Mouse (Mus musculus) liver, embryonic 13.5 days (tissue): ENCODE measurements at regions not wholly inside any gene's neighbourhood (a gene's known extent, or its start where the extent isn't known, plus 50 kb on each side); places are given as distances from the start of the nearest gene placed in this dataset.
A peak's percentile ranks its signal among the peaks of the same experiment; 100 is the strongest.

Experiments
- ATAC-seq: fragments of 200-750 bp; cut with Nextera tagmentation; 2 replicates; pipeline ENCODE4 v1.8.0; 2017; ENCODE audit warnings: low read depth, mild to moderate bottlenecking, moderate number of reproducible peaks, moderate library complexity
- DNase-seq: peaks from one replicate; pipeline ENCODE4 v3.0.0; 2022
- H3K27ac ChIP-seq: fragments of 300-500 bp; sonication (generic); 2 replicates; pipeline ENCODE4 v1.5.1; 2015; ENCODE audit warnings: moderate library complexity, mild to moderate bottlenecking, inconsistent platforms
- H3K27me3 ChIP-seq: fragments of 300-500 bp; sonication (generic); 2 replicates; pipeline ENCODE4 v1.6.1; 2015; ENCODE audit warnings: mild to moderate bottlenecking, inconsistent platforms
- H3K36me3 ChIP-seq: fragments of 300-500 bp; sonication (generic); 2 replicates; pipeline ENCODE4 v1.6.1; 2015; ENCODE audit warnings: mild to moderate bottlenecking, inconsistent platforms
- H3K4me1 ChIP-seq: fragments of 300-500 bp; sonication (generic); replicated peaks from 2 replicates; pipeline ENCODE4 v1.6.1; 2015; ENCODE audit warnings: inconsistent platforms
- H3K4me2 ChIP-seq: fragments of 300-500 bp; sonication (generic); 2 replicates; pipeline ENCODE4 v1.6.1; 2015; ENCODE audit warnings: inconsistent platforms, mild to moderate bottlenecking, moderate library complexity
- H3K4me3 ChIP-seq: fragments of 300-500 bp; sonication (generic); replicated peaks from 2 replicates; pipeline ENCODE4 v1.5.1; 2015; ENCODE audit warnings: mild to moderate bottlenecking, inconsistent platforms
- H3K9ac ChIP-seq: fragments of 300-500 bp; sonication (generic); 2 replicates; pipeline ENCODE4 v1.6.1; 2015; ENCODE audit warnings: mild to moderate bottlenecking, inconsistent platforms
- H3K9me3 ChIP-seq: fragments of 300-500 bp; sonication (generic); replicated peaks from 2 replicates; pipeline ENCODE4 v1.6.1; 2016; ENCODE audit warnings: inconsistent platforms
- WGBS: fragments of 180-500 bp; shearing (Covaris S2); methylation state at CpG from one replicate; pipeline ENCODE4 v1.1.7; 2015; ENCODE audit not compliant: insufficient replicate concordance; 5-methylcytosine and 5-hydroxymethylcytosine counted together

DNA sequence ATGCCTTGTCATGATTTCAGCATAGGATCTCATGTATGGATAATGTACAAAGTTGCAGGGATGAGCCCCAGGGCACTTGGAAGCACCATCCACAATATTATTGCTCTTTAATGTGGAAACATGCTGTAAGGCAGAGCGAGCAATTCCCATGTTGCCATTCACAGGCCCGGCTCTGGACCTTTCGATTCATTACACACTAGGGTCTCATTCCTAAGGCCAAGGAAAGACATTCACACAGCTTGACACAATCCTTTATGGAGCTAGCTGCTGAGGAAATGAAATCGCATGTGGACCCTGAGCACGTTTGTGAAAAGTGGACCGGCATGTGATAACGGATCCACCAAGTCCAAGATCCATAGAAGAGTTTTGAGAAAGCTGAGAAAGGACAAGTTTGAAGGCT, 105.2 kb downstream of the Elovl4 start:
- no peak overlapping the region for H3K9ac ChIP-seq
- no peak overlapping the region for H3K27ac ChIP-seq
- H3K4me3 ChIP-seq, result no peak overlapping the region
- H3K4me2 ChIP-seq, result no peak overlapping the region
- ATAC-seq (no peak), DNase-seq (no peak)
- H3K9me3 ChIP-seq, result no peaks in the 10 kb centered on the region
- H3K27me3 ChIP-seq, result no peaks in the 10 kb centered on the region
- WGBS, result 78% methylated on average over 7 of the region's 7 CpGs
- no peaks in the 10 kb centered on the region for H3K4me1 ChIP-seq
- no peaks in the 10 kb centered on the region for H3K36me3 ChIP-seq

GRCm38 (mm10) chr9:83700056-83700455, 106.0 kb downstream of the Elovl4 start:
- DNase-seq, result no peak
- Histone ChIP-seq H3K4me2 (no peak overlapping the region), H3K36me3 (no peaks in the 10 kb centered on the region), H3K27ac (no peak overlapping the region), H3K4me3 (no peak overlapping the region), H3K4me1 (no peaks in the 10 kb centered on the region), H3K9me3 (no peaks in the 10 kb centered on the region), H3K27me3 (no peaks in the 10 kb centered on the region), H3K9ac (no peak overlapping the region)
- WGBS, result 65% methylated on average over 7 of the region's 7 CpGs
- ATAC-seq, result no peak

DNA sequence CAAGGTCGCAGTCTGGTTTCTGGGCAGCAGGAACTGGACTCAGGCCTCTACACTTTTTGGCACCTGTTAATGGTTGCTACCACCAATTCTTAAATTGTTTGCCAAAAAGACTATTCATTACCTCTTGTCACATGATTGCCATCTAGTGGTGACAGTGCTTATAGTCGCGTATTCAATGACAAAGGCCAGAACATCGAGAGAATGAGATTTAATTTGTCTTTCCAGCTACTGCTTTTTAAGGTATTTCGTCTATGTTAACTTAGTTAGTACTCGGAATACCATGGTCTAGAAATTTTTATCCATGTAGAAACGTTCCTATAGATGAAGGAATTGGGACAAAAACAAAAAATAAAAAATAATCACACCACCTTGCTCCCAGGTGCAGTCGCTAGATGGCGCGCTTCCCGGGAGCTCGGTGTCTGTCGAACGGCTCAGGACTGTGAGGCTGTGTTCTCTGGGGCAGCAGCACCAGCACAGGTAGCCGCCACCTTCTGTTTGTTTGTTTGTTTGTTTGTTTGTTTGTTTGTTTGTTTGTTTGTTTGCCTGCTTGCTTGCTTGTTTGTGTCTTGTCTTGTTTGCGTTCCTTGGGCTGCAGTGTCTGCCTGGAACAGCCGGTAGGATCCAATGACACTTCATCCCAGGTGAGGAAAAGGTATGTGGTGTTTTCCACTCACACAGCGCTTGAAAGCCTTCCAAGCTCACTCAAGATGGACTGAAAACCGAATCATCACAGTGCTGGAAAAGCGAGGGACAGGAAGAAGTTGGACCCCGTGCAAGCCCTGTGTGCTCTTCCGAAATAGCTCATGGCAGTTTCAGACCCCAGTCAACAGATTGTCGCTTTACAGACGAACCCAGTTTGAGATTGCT, 114.5 kb downstream of the Elovl4 start:
- Histone ChIP-seq H3K4me1 (no peaks in the 10 kb centered on the region), H3K27me3 (0 out of 2 replicates have a peak, but pooled peaks cover 3% of the 10 kb centered on the region), H3K27ac (no peak overlapping the region), H3K9me3 (no peaks in the 10 kb centered on the region), H3K36me3 (no peaks in the 10 kb centered on the region), H3K4me3 (no peak overlapping the region), H3K4me2 (peak overlapping the region; percentile 17; the same call in 1 of the 2 replicates), H3K9ac (no peak overlapping the region)
- WGBS, result 18% methylated on average over 24 of the region's 24 CpGs
- peak; percentile 68 for ATAC-seq
- peak; percentile 6 for DNase-seq
